Comparison of ENCODE assay signal across 11 mouse cellular contexts in the genomic region with DNA sequence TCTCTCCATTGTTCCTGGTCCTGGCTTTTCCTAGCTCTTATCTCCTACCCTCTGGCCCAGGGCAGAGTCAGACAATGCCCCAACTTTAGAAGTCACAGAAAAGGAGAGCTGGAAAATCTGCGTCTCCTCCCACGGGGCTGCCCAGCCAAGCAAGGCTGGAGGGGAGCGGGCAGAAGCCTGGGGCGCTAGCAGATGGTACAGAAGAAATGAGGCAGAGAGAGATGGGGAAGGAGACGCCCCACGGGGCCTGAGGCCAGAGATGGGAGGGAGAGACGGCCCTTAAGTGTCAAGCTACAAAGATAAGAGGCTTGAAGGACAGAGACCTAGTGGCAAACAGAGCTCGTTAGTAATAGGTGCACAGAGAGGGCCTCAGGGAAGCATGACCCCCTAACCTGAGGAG. TPM values are rescaled to one million over a fixed set of nuclear protein-coding genes. Genes with fewer than 3 reads are reported as not detected.
A peak's percentile ranks its signal among the peaks of the same experiment; 100 is the strongest.
DNase-seq lines count a peak whose midpoint lies in the region; ATAC-seq and TF ChIP-seq lines count a peak whose summit lies in the region.
"Had no signal": no experiment of that assay in that cellular context is flagged by ENCODE, and none has a peak within 500 bp of the region (broad histone marks: within the 10 kb centered on the region; RNA-seq: fewer than 3 reads in every experiment).

No protein-coding gene starts in this region.

- no peak for DNase-seq in layer of hippocampus, adult 2 months (ENCODE audit: low spot score in 2 of 2)
- DNase-seq in layer of hippocampus, adult 18-20 months (ENCODE audit: low spot score in 2 of 2) = no peak
- DNase-seq in embryonic facial prominence, embryonic 14.5 days (ENCODE audit: low spot score) = no peak
- no peak for DNase-seq in right cerebral cortex, postnatal 4 days
- DNase-seq: adrenal gland, postnatal 36 days had no signal

- no peaks in the 10 kb centered on the region for H3K36me3 ChIP-seq in forebrain, embryonic 15.5 days
- H3K36me3 ChIP-seq in forebrain, embryonic 12.5 days (replicated peaks) = no peaks in the 10 kb centered on the region
- H3K36me3 ChIP-seq in embryonic facial prominence, embryonic 14.5 days (ENCODE audit: control insufficient read depth, insufficient read depth, low read length) = no peaks in the 10 kb centered on the region
- H3K36me3 ChIP-seq in midbrain, embryonic 13.5 days = no peaks in the 10 kb centered on the region

- H3K9ac ChIP-seq in forebrain, embryonic 15.5 days (replicated peaks) = no peak overlapping the region
- no peak overlapping the region for H3K9ac ChIP-seq in forebrain, embryonic 12.5 days
- no peak overlapping the region; the same call in 1 of the 2 replicates for H3K9ac ChIP-seq in embryonic facial prominence, embryonic 14.5 days (ENCODE audit: low read depth, low read length)
- H3K9ac ChIP-seq in midbrain, embryonic 13.5 days (replicated peaks) = 0 out of 2 replicates have a peak overlapping the region, but pooled peaks have one; percentile 19
- H3K9ac ChIP-seq: liver, embryonic 14.5 days had no signal

- peaks cover 33% of the 10 kb centered on the region for H3K4me1 ChIP-seq in forebrain, embryonic 15.5 days
- peaks cover 36% of the 10 kb centered on the region for H3K4me1 ChIP-seq in forebrain, embryonic 12.5 days
- H3K4me1 ChIP-seq in embryonic facial prominence, embryonic 14.5 days (ENCODE audit: control insufficient read depth, insufficient read depth, low read length) = peaks cover 10% of the 10 kb centered on the region; the same call in 1 of the 2 replicates
- H3K4me1 ChIP-seq in midbrain, embryonic 13.5 days (replicated peaks) = peaks cover 35% of the 10 kb centered on the region

- ATAC-seq in forebrain, embryonic 15.5 days (replicated peaks) = no peak
- ATAC-seq in forebrain, embryonic 12.5 days (ENCODE audit: low FRiP score) = no peak
- ATAC-seq in embryonic facial prominence, embryonic 14.5 days (ENCODE audit: low read depth) = no peak
- no peak for ATAC-seq in midbrain, embryonic 13.5 days
- ATAC-seq in activated CD4-positive, CD25-positive, alpha-beta regulatory T cell, adult 4 months = no peak

- no peaks in the 10 kb centered on the region for H3K9me3 ChIP-seq in forebrain, embryonic 15.5 days
- H3K9me3 ChIP-seq in forebrain, embryonic 12.5 days = peaks cover 7% of the 10 kb centered on the region; the same call in 1 of the 2 replicates
- H3K9me3 ChIP-seq in embryonic facial prominence, embryonic 14.5 days (ENCODE audit: control insufficient read depth, low read length) = no peaks in the 10 kb centered on the region
- no peaks in the 10 kb centered on the region for H3K9me3 ChIP-seq in midbrain, embryonic 13.5 days

- TF ChIP-seq CTCF in layer of hippocampus, adult 2 months (conservative IDR thresholded peaks at IDR 0.05) = no peak

- H3K27ac ChIP-seq in forebrain, embryonic 15.5 days (replicated peaks) = peak overlapping the region; percentile 93
- no peak overlapping the region for H3K27ac ChIP-seq in forebrain, embryonic 12.5 days
- H3K27ac ChIP-seq in layer of hippocampus, adult 2 months = peak overlapping the region; percentile 81
- H3K27ac ChIP-seq in embryonic facial prominence, embryonic 14.5 days (replicated peaks; ENCODE audit: low read depth, low read length) = peak overlapping the region; percentile 28
- peak overlapping the region; percentile 68 for H3K27ac ChIP-seq in midbrain, embryonic 13.5 days
- H3K27ac ChIP-seq: kidney, postnatal 0 days; liver, embryonic 14.5 days had no signal

- H3K27me3 ChIP-seq in forebrain, embryonic 15.5 days = no peaks in the 10 kb centered on the region
- peaks cover 31% of the 10 kb centered on the region for H3K27me3 ChIP-seq in forebrain, embryonic 12.5 days
- H3K27me3 ChIP-seq in embryonic facial prominence, embryonic 14.5 days (replicated peaks; ENCODE audit: control insufficient read depth, insufficient read depth, low read length) = peaks cover 21% of the 10 kb centered on the region
- H3K27me3 ChIP-seq in midbrain, embryonic 13.5 days = peaks cover under 1% of the 10 kb centered on the region

- WGBS in forebrain, embryonic 15.5 days = 44% methylated on average over 8 of the region's 8 CpGs
- WGBS in forebrain, embryonic 12.5 days = 60% methylated on average over 8 of the region's 8 CpGs
- WGBS in embryonic facial prominence, embryonic 14.5 days = 44% methylated on average over 8 of the region's 8 CpGs
- 40% methylated on average over 8 of the region's 8 CpGs for WGBS in midbrain, embryonic 13.5 days

- no peak overlapping the region for H3K4me2 ChIP-seq in forebrain, embryonic 15.5 days (replicated peaks)
- no peak overlapping the region for H3K4me2 ChIP-seq in forebrain, embryonic 12.5 days
- no peak overlapping the region; the same call in 1 of the 2 replicates for H3K4me2 ChIP-seq in embryonic facial prominence, embryonic 14.5 days (ENCODE audit: low read depth, low read length)
- H3K4me2 ChIP-seq in midbrain, embryonic 13.5 days (replicated peaks) = no peak overlapping the region

- H3K4me3 ChIP-seq in forebrain, embryonic 15.5 days = no peak overlapping the region
- H3K4me3 ChIP-seq in forebrain, embryonic 12.5 days (replicated peaks) = no peak overlapping the region
- H3K4me3 ChIP-seq in layer of hippocampus, adult 2 months = no peak overlapping the region
- no peak overlapping the region for H3K4me3 ChIP-seq in embryonic facial prominence, embryonic 14.5 days (ENCODE audit: low read depth, low read length)
- no peak overlapping the region for H3K4me3 ChIP-seq in midbrain, embryonic 13.5 days (replicated peaks)

RNA-seq across cellular contexts. Expression of gene Eml2, which starts 4.4 kb away (rescaled TPM):
- 8.2 and 12.5 TPM in 2 replicates for polyA plus RNA-seq in forebrain, embryonic 15.5 days (2015; fragmentation: Nextera tagmentation; extraction: Ambion mirVana)
- 5.8 and 6.5 TPM in 2 replicates for polyA plus RNA-seq in forebrain, embryonic 12.5 days (2016; fragmentation: Nextera tagmentation; extraction: Ambion mirVana)
- 100 to 1,000 TPM; 159 to 162 TPM for total RNA-seq in layer of hippocampus, adult 2 months (2021)
- 100 to 1,000 TPM; 160 to 178 TPM for total RNA-seq in layer of hippocampus, adult 18-20 months (2021)
- 3.6 and 4.2 TPM in 2 replicates for polyA plus RNA-seq in embryonic facial prominence, embryonic 14.5 days (2014; fragmentation: Nextera tagmentation; extraction: Ambion mirVana)
- polyA plus RNA-seq in midbrain, embryonic 13.5 days (2015; fragmentation: Nextera tagmentation; extraction: Ambion mirVana) = 6.3 and 10.0 TPM in 2 replicates
- polyA plus RNA-seq in activated CD4-positive, CD25-positive, alpha-beta regulatory T cell, adult 4 months (2017; shearing (Covaris generic)) = 10 to 100 TPM in 1 of 2 experiments, 1 to 10 TPM in 1; 5.2 to 16.9 TPM

RNA-seq across cellular contexts. Expression of gene Gipr, which starts 5.9 kb away (rescaled TPM):
- 18.1 and 20.0 TPM in 2 replicates for polyA plus RNA-seq in forebrain, embryonic 15.5 days (2015; fragmentation: Nextera tagmentation; extraction: Ambion mirVana)
- 1.1 and 1.3 TPM in 2 replicates for polyA plus RNA-seq in forebrain, embryonic 12.5 days (2016; fragmentation: Nextera tagmentation; extraction: Ambion mirVana)
- 1 to 10 TPM in 1 of 2 experiments, under 1 TPM in 1; 0.87 to 1.2 TPM for total RNA-seq in layer of hippocampus, adult 2 months (2021)
- total RNA-seq in layer of hippocampus, adult 18-20 months (2021) = 1 to 10 TPM; 1.3 to 1.4 TPM
- 0.37 and 0.60 TPM in 2 replicates for polyA plus RNA-seq in embryonic facial prominence, embryonic 14.5 days (2014; fragmentation: Nextera tagmentation; extraction: Ambion mirVana)
- 2.6 and 3.4 TPM in 2 replicates for polyA plus RNA-seq in midbrain, embryonic 13.5 days (2015; fragmentation: Nextera tagmentation; extraction: Ambion mirVana)
- not detected for polyA plus RNA-seq in activated CD4-positive, CD25-positive, alpha-beta regulatory T cell, adult 4 months (2017; shearing (Covaris generic))

RNA-seq across cellular contexts. Expression of gene Snrpd2, which starts 22.3 kb away (rescaled TPM):
- 135 and 143 TPM in 2 replicates for polyA plus RNA-seq in forebrain, embryonic 15.5 days (2015; fragmentation: Nextera tagmentation; extraction: Ambion mirVana)
- polyA plus RNA-seq in forebrain, embryonic 12.5 days (2016; fragmentation: Nextera tagmentation; extraction: Ambion mirVana) = 148 and 153 TPM in 2 replicates
- 10 to 100 TPM; 76.0 to 80.5 TPM for total RNA-seq in layer of hippocampus, adult 2 months (2021)
- total RNA-seq in layer of hippocampus, adult 18-20 months (2021) = 10 to 100 TPM; 79.7 to 82.8 TPM
- 130 and 131 TPM in 2 replicates for polyA plus RNA-seq in embryonic facial prominence, embryonic 14.5 days (2014; fragmentation: Nextera tagmentation; extraction: Ambion mirVana)
- polyA plus RNA-seq in midbrain, embryonic 13.5 days (2015; fragmentation: Nextera tagmentation; extraction: Ambion mirVana) = 124 and 126 TPM in 2 replicates
- 10 to 100 TPM; 85.2 to 96.5 TPM for polyA plus RNA-seq in activated CD4-positive, CD25-positive, alpha-beta regulatory T cell, adult 4 months (2017; shearing (Covaris generic))

RNA-seq across cellular contexts. Expression of gene Qpctl, which starts 22.7 kb away (rescaled TPM):
- 18.7 and 19.4 TPM in 2 replicates for polyA plus RNA-seq in forebrain, embryonic 15.5 days (2015; fragmentation: Nextera tagmentation; extraction: Ambion mirVana)
- 14.4 and 14.7 TPM in 2 replicates for polyA plus RNA-seq in forebrain, embryonic 12.5 days (2016; fragmentation: Nextera tagmentation; extraction: Ambion mirVana)
- 10 to 100 TPM; 17.6 to 18.4 TPM for total RNA-seq in layer of hippocampus, adult 2 months (2021)
- 10 to 100 TPM; 17.1 to 18.7 TPM for total RNA-seq in layer of hippocampus, adult 18-20 months (2021)
- 11.1 and 13.2 TPM in 2 replicates for polyA plus RNA-seq in embryonic facial prominence, embryonic 14.5 days (2014; fragmentation: Nextera tagmentation; extraction: Ambion mirVana)
- polyA plus RNA-seq in midbrain, embryonic 13.5 days (2015; fragmentation: Nextera tagmentation; extraction: Ambion mirVana) = 22.5 and 23.9 TPM in 2 replicates
- polyA plus RNA-seq in activated CD4-positive, CD25-positive, alpha-beta regulatory T cell, adult 4 months (2017; shearing (Covaris generic)) = 10 to 100 TPM in 1 of 2 experiments, 1 to 10 TPM in 1; 8.9 to 11.6 TPM

RNA-seq across cellular contexts. Expression of gene Gpr4, which starts 40.5 kb away (rescaled TPM):
- 2.2 and 2.4 TPM in 2 replicates for polyA plus RNA-seq in forebrain, embryonic 15.5 days (2015; fragmentation: Nextera tagmentation; extraction: Ambion mirVana)
- polyA plus RNA-seq in forebrain, embryonic 12.5 days (2016; fragmentation: Nextera tagmentation; extraction: Ambion mirVana) = 1.6 and 1.7 TPM in 2 replicates
- 1 to 10 TPM; 1.6 to 2.5 TPM for total RNA-seq in layer of hippocampus, adult 2 months (2021)
- 1 to 10 TPM; 1.3 to 1.4 TPM for total RNA-seq in layer of hippocampus, adult 18-20 months (2021)
- 1.7 and 2.3 TPM in 2 replicates for polyA plus RNA-seq in embryonic facial prominence, embryonic 14.5 days (2014; fragmentation: Nextera tagmentation; extraction: Ambion mirVana)
- 1.8 and 1.9 TPM in 2 replicates for polyA plus RNA-seq in midbrain, embryonic 13.5 days (2015; fragmentation: Nextera tagmentation; extraction: Ambion mirVana)
- under 1 TPM in 1 of 2 experiments, not detected in 1; 0.30 TPM for polyA plus RNA-seq in activated CD4-positive, CD25-positive, alpha-beta regulatory T cell, adult 4 months (2017; shearing (Covaris generic))
